Mouse (Mus musculus): ENCODE measurements around the gene Slu7. TPM values are rescaled to one million over a fixed set of nuclear protein-coding genes. Genes with fewer than 3 reads are reported as not detected.

Gene Slu7
- total RNA-seq, 2 experiments from 2014 or later, result 54.2 to 54.9 TPM

- no peak for DNase-seq (ENCODE audit: low spot score in 2 of 2)
- TF ChIP-seq CTCF (conservative IDR thresholded peaks at IDR 0.05), result peak; percentile 64
- no peak overlapping the region for H3K27ac ChIP-seq
- H3K4me3 ChIP-seq, result no peak overlapping the region
Measured at GRCm38 (mm10) chr11:43399297-43399696, 34.2 kb upstream of the Slu7 start.

- Histone ChIP-seq H3K27ac (no peak overlapping the region), H3K4me3 (no peak overlapping the region)
- DNase-seq (ENCODE audit: low spot score in 2 of 2), result no peak
- no peak for TF ChIP-seq CTCF (conservative IDR thresholded peaks at IDR 0.05)
Measured at GRCm38 (mm10) chr11:43400131-43400530, 33.4 kb upstream of the Slu7 start.

GRCm38 (mm10) chr11:43404150-43404807 lies 29.3 kb upstream of the Slu7 start:
- H3K27ac ChIP-seq, result no peak overlapping the region
- no peak for DNase-seq (ENCODE audit: low spot score in 2 of 2)
- no peak overlapping the region for H3K4me3 ChIP-seq
- no peak for TF ChIP-seq CTCF (conservative IDR thresholded peaks at IDR 0.05)

- no peak overlapping the region for H3K4me3 ChIP-seq
- no peak for TF ChIP-seq CTCF (conservative IDR thresholded peaks at IDR 0.05)
- no peak overlapping the region for H3K27ac ChIP-seq
- no peak for DNase-seq (ENCODE audit: low spot score in 2 of 2)
Measured at GRCm38 (mm10) chr11:43408888-43409287, 24.7 kb upstream of the Slu7 start.

GRCm38 (mm10) chr11:43410291-43410690 lies 23.3 kb upstream of the Slu7 start:
- no peak for TF ChIP-seq CTCF (conservative IDR thresholded peaks at IDR 0.05)
- no peak overlapping the region for H3K4me3 ChIP-seq
- DNase-seq (ENCODE audit: low spot score in 2 of 2), result no peak
- H3K27ac ChIP-seq, result no peak overlapping the region

GRCm38 (mm10) chr11:43411413-43411812 lies 22.1 kb upstream of the Slu7 start:
- TF ChIP-seq CTCF (conservative IDR thresholded peaks at IDR 0.05), result peak; percentile 96
- H3K27ac ChIP-seq, result no peak overlapping the region

GRCm38 (mm10) chr11:43412771-43413451 lies 20.6 kb upstream of the Slu7 start:
- DNase-seq (ENCODE audit: low spot score in 2 of 2), result peak; percentile 79 to 81
- Histone ChIP-seq H3K4me3 (no peak overlapping the region), H3K27ac (no peak overlapping the region)
- TF ChIP-seq CTCF (conservative IDR thresholded peaks at IDR 0.05), result peak; percentile 97

More at GRCm38 (mm10) chr11:43411413-43411812, 22.1 kb upstream of the Slu7 start:
- H3K4me3 ChIP-seq, result no peak overlapping the region
- peak; percentile 32 to 72 for DNase-seq (ENCODE audit: low spot score in 2 of 2)

- TF ChIP-seq CTCF (conservative IDR thresholded peaks at IDR 0.05), result no peak
Measured at GRCm38 (mm10) chr11:43417201-43417600, 16.3 kb upstream of the Slu7 start.

GRCm38 (mm10) chr11:43424386-43424785 lies 9.2 kb upstream of the Slu7 start:
- Histone ChIP-seq H3K4me3 (no peak overlapping the region), H3K27ac (no peak overlapping the region)
- peak; percentile 69 for TF ChIP-seq CTCF (conservative IDR thresholded peaks at IDR 0.05)
- DNase-seq (ENCODE audit: low spot score in 2 of 2), result no peak

More at GRCm38 (mm10) chr11:43417201-43417600, 16.3 kb upstream of the Slu7 start:
- DNase-seq (ENCODE audit: low spot score in 2 of 2), result no peak
- no peak overlapping the region for H3K4me3 ChIP-seq
- H3K27ac ChIP-seq, result no peak overlapping the region

GRCm38 (mm10) chr11:43425166-43425709 lies 8.3 kb upstream of the Slu7 start:
- no peak for DNase-seq (ENCODE audit: low spot score in 2 of 2)
- Histone ChIP-seq H3K4me3 (peak overlapping the region; percentile 77), H3K27ac (no peak overlapping the region)
- no peak for TF ChIP-seq CTCF (conservative IDR thresholded peaks at IDR 0.05)

- H3K27ac ChIP-seq, result peak within 1 kb of the TSS; percentile 86
- DNase-seq (ENCODE audit: low spot score in 2 of 2), result peak; percentile 62 to 77
- H3K4me3 ChIP-seq, result peak within 1 kb of the TSS; percentile 77
- no peak for TF ChIP-seq CTCF (conservative IDR thresholded peaks at IDR 0.05)
Measured at GRCm38 (mm10) chr11:43425824-43426413, 7.6 kb upstream of the Slu7 start, which contains the start of gene Pttg1. Gene Pttg1, minus strand, starts transcription at chr11:43426251.

- no peak for DNase-seq (ENCODE audit: low spot score in 2 of 2)
- Histone ChIP-seq H3K27ac (peak overlapping the region; percentile 86), H3K4me3 (peak overlapping the region; percentile 77)
- TF ChIP-seq CTCF (conservative IDR thresholded peaks at IDR 0.05), result no peak
Measured at GRCm38 (mm10) chr11:43426414-43426884, 7.1 kb upstream of the Slu7 start.

- no peak for TF ChIP-seq CTCF (conservative IDR thresholded peaks at IDR 0.05)
- H3K27ac ChIP-seq, result peak overlapping the region; percentile 84
- peak overlapping the region; percentile 69 for H3K4me3 ChIP-seq
- DNase-seq (ENCODE audit: low spot score in 2 of 2), result no peak
Measured at GRCm38 (mm10) chr11:43434024-43434407, 472 bp downstream of the Slu7 start.

All from layer of hippocampus, adult 2 months (tissue).